Comparison of ENCODE assay signal across 14 mouse cellular contexts in genomic region chr6:30679567-30679966, GRCm38 (mm10). TPM values are rescaled to one million over a fixed set of nuclear protein-coding genes. Genes with fewer than 3 reads are reported as not detected.
A peak's percentile ranks its signal among the peaks of the same experiment; 100 is the strongest.
DNase-seq lines count a peak whose midpoint lies in the region; ATAC-seq lines count a peak whose summit lies in the region.
"Had no signal": no experiment of that assay in that cellular context is flagged by ENCODE, and none has a peak within 500 bp of the region (broad histone marks: within the 10 kb centered on the region; RNA-seq: fewer than 3 reads in every experiment).

No protein-coding gene starts in this region.

- peak overlapping the region; percentile 23 for H3K27ac ChIP-seq in heart, embryonic 10.5 days
- 0 out of 2 replicates have a peak overlapping the region, but pooled peaks have one; percentile 23 for H3K27ac ChIP-seq in neural tube, embryonic 13.5 days (replicated peaks)
- H3K27ac ChIP-seq: liver, embryonic 12.5 days; midbrain, embryonic 12.5 days had no signal

- peaks cover 59% of the 10 kb centered on the region for H3K4me1 ChIP-seq in heart, embryonic 10.5 days
- H3K4me1 ChIP-seq in neural tube, embryonic 13.5 days (replicated peaks): peaks cover 43% of the 10 kb centered on the region

- H3K9ac ChIP-seq in neural tube, embryonic 13.5 days: peak overlapping the region; percentile 45; the same call in 1 of the 2 replicates
- H3K9ac ChIP-seq: heart, embryonic 12.5 days; liver, embryonic 12.5 days; midbrain, embryonic 12.5 days had no signal

- no peaks in the 10 kb centered on the region for H3K27me3 ChIP-seq in heart, embryonic 10.5 days (ENCODE audit: insufficient read depth, poor library complexity, severe bottlenecking)
- no peaks in the 10 kb centered on the region for H3K27me3 ChIP-seq in neural tube, embryonic 13.5 days
- H3K27me3 ChIP-seq: heart, embryonic 12.5 days; liver, embryonic 12.5 days had no signal

- DNase-seq in heart, embryonic 10.5 days (ENCODE audit: low spot score): no peak
- DNase-seq in heart, adult 9 months (ENCODE audit: low spot score in 2 of 2): no peak
- DNase-seq in neural tube, embryonic 10.5 days (ENCODE audit: extremely low spot score, low spot score): no peak
- DNase-seq in lung, postnatal 25 days (ENCODE audit: low spot score): peak; percentile 61
- DNase-seq in right cerebral cortex, postnatal 25 days: no peak
- no peak for DNase-seq in left cerebral cortex, adult 11 months (ENCODE audit: low spot score)
- no peak for DNase-seq in gastrocnemius, adult 18-20 months (ENCODE audit: low spot score)
- DNase-seq: thymus, adult 18-20 months had no signal

- H3K9me3 ChIP-seq in heart, embryonic 10.5 days: no peaks in the 10 kb centered on the region
- H3K9me3 ChIP-seq in neural tube, embryonic 13.5 days: no peaks in the 10 kb centered on the region
- H3K9me3 ChIP-seq: heart, embryonic 12.5 days; liver, embryonic 12.5 days; midbrain, embryonic 12.5 days had no signal

- H3K36me3 ChIP-seq in heart, embryonic 10.5 days: no peaks in the 10 kb centered on the region
- H3K36me3 ChIP-seq in neural tube, embryonic 13.5 days: no peaks in the 10 kb centered on the region
- H3K36me3 ChIP-seq: heart, embryonic 12.5 days; liver, embryonic 12.5 days; midbrain, embryonic 12.5 days had no signal

- ATAC-seq in neural tube, embryonic 13.5 days (ENCODE audit: low read depth): no peak
- ATAC-seq: liver, embryonic 12.5 days had no signal

- H3K4me2 ChIP-seq in neural tube, embryonic 13.5 days: no peak overlapping the region
- H3K4me2 ChIP-seq: heart, embryonic 12.5 days; liver, embryonic 12.5 days; midbrain, embryonic 12.5 days had no signal

- no peak overlapping the region for H3K4me3 ChIP-seq in heart, embryonic 10.5 days
- H3K4me3 ChIP-seq in neural tube, embryonic 13.5 days: no peak overlapping the region
- H3K4me3 ChIP-seq: heart, embryonic 12.5 days; liver, embryonic 12.5 days; midbrain, embryonic 12.5 days had no signal

- 49% methylated on average over 5 of the region's 5 CpGs for WGBS in heart, embryonic 10.5 days
- 64% methylated on average over 5 of the region's 5 CpGs for WGBS in neural tube, embryonic 13.5 days

RNA-seq across cellular contexts. Expression of gene Cep41, which starts 14.0 kb away (rescaled TPM):
- 12.5 and 15.3 TPM in 2 replicates for polyA plus RNA-seq in heart, embryonic 10.5 days (2016; fragmentation: Nextera tagmentation; extraction: Ambion mirVana)
- polyA plus RNA-seq in neural tube, embryonic 13.5 days (2015; fragmentation: Nextera tagmentation; extraction: Ambion mirVana): 12.2 and 17.4 TPM in 2 replicates
- total RNA-seq in gastrocnemius, adult 18-20 months (2021): under 1 TPM; 0.78 to 0.80 TPM

RNA-seq across cellular contexts. Expression of gene Cpa1, which starts 40.5 kb away (rescaled TPM):
- 3.9 and 4.3 TPM in 2 replicates for polyA plus RNA-seq in heart, embryonic 10.5 days (2016; fragmentation: Nextera tagmentation; extraction: Ambion mirVana)
- polyA plus RNA-seq in neural tube, embryonic 13.5 days (2015; fragmentation: Nextera tagmentation; extraction: Ambion mirVana): 0.25 and 0.52 TPM in 2 replicates
- not detected for total RNA-seq in gastrocnemius, adult 18-20 months (2021)
- polyA plus RNA-seq: C2C12; cortical plate, adult 2 months had no signal

RNA-seq across cellular contexts. Expression of gene Mest, which starts 43.8 kb away (rescaled TPM):
- 3,213 and 4,348 TPM in 2 replicates for polyA plus RNA-seq in heart, embryonic 10.5 days (2016; fragmentation: Nextera tagmentation; extraction: Ambion mirVana)
- polyA plus RNA-seq in neural tube, embryonic 13.5 days (2015; fragmentation: Nextera tagmentation; extraction: Ambion mirVana): 431 and 546 TPM in 2 replicates
- total RNA-seq in gastrocnemius, adult 18-20 months (2021): 1 to 10 TPM; 1.8 to 3.2 TPM
